Mouse (Mus musculus): ENCODE results near the gene Tead4. TPM values are rescaled to one million over a fixed set of nuclear protein-coding genes. Genes with fewer than 3 reads are reported as not detected.
"Not testable (repeated sequence)": the region's sequence is repeated elsewhere in the genome, so short reads cannot be mapped to it uniquely, and the experiment has no call there.

The Tead4 gene
- total and polyA plus RNA-seq, 3 experiments, result 0.05 TPM; not detected in 2

DNA sequence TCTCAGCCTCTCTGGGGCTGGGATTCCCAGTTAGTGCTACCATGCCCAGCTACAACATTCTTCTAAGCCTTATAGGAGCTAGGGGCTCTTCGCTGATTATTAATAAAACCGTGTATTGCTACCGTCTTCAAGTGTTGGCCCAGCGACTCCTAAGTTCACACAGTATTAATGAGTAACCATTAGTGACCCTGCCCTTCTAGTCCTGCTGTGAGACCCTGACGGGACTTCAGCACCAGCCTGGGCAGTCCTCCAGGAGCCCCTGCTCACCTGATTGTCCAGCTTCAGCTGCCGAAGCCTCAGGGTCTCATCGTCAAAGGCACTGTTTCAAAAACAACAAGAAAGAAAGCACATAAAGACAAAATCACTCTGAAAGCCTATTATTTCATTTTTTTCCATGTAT lies 36.8 kb upstream of the Tead4 start:
- no peak for DNase-seq (ENCODE audit: low spot score)

DNA sequence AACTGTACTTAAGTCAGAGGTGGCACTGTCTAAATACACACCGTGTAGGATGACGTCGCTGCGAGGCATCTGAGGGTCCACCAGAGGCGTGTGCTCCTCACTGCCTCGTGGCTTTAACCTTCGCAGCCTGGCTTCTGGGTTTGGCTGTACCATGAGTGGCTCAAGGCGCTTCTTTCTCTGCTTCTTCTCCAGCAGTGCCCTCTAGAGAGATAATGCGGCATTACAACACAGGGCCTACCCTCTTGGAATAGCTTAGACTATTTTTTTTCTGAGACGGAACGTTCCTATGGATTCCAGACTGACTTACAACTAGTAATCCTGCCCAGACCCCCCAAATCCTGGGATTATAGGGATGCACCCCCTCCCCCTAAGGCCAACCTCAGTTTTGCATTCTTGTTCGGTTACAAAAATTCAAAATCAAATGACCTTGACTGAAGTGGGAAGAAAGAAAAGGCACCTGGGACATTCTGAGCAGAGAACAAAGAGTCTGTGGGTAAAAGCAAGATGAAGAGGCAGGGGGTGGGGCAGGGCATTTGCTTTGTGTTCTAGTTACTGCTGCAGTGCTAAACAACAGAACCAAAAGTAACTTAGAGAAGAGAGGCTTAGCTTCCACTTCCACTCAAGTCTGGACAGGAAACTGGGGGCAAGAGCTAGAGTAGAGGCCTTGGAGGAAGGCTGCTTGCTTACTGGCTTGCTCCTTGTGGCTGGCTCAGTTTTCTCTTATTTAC lies 33.9 kb upstream of the Tead4 start:
- Histone ChIP-seq H3K4me3 (ENCODE audit: low read depth, low read length) (no peak overlapping the region), H3K27me3 (ENCODE audit: insufficient read depth, low read length) (no peaks in the 10 kb centered on the region), H3K9me3 (replicated peaks) (no peaks in the 10 kb centered on the region), H3K36me3 (replicated peaks) (peaks cover 56% of the 10 kb centered on the region), H3K4me1 (ENCODE audit: insufficient read depth, low read depth, low read length) (peaks cover 4% of the 10 kb centered on the region)
- DNase-seq (ENCODE audit: low spot score), result peak; percentile 30
- TF ChIP-seq GATA2 (IDR thresholded peaks at IDR 0.05; ENCODE audit: borderline replicate concordance, low read depth, low read length) (no peak), CTCF (IDR thresholded peaks at IDR 0.05; ENCODE audit: low read depth, low read length) (peak; percentile 47; the same call in 1 of the 2 replicates)
- ATAC-seq (ENCODE audit: extremely low read depth, insufficient number of reproducible peaks, low FRiP score, poor library complexity, severe bottlenecking), result peak; percentile 74

More for the DNA sequence above, 36.8 kb upstream of the Tead4 start:
- Histone ChIP-seq H3K4me3 (ENCODE audit: low read depth, low read length) (no peak overlapping the region), H3K36me3 (replicated peaks) (peaks cover 59% of the 10 kb centered on the region), H3K9me3 (replicated peaks) (no peaks in the 10 kb centered on the region), H3K27me3 (ENCODE audit: insufficient read depth, low read length) (no peaks in the 10 kb centered on the region), H3K4me1 (ENCODE audit: insufficient read depth, low read depth, low read length) (peaks cover 8% of the 10 kb centered on the region)
- no peak for ATAC-seq (ENCODE audit: extremely low read depth, insufficient number of reproducible peaks, low FRiP score, poor library complexity, severe bottlenecking)
- no peak for TF ChIP-seq POLR2AphosphoS5 (IDR thresholded peaks at IDR 0.05; ENCODE audit: insufficient replicate concordance, low read depth, low read length)

DNA sequence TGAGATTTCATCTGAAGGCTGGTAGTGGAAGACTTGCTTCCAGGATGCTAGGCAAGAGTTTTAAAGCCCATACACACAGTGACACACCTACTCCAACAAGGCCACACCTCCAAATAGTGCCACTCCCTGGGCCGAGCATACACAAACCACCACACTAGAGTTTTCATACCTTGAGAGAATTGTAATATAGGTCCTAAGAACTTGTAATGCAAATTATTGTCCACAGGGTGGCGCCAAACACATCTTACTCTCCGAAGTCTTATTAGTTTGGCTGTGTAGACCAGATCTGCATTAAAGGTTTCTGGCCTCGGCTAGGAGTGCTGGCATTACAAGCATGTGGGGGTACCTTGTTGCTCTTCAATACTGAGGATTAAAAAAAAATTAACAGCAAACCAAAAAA lies 17.7 kb upstream of the Tead4 start:
- H3K4me3 ChIP-seq (ENCODE audit: low read depth, low read length), result no peak overlapping the region
- ATAC-seq (ENCODE audit: extremely low read depth, insufficient number of reproducible peaks, low FRiP score, poor library complexity, severe bottlenecking) (peak; percentile 79), DNase-seq (ENCODE audit: low spot score) (peak; percentile 8)
- H3K4me1 ChIP-seq (ENCODE audit: insufficient read depth, low read depth, low read length), result no peaks in the 10 kb centered on the region; the same call in 1 of the 2 replicates
- H3K36me3 ChIP-seq (replicated peaks), result peaks cover 24% of the 10 kb centered on the region
- TF ChIP-seq CTCF (IDR thresholded peaks at IDR 0.05; ENCODE audit: low read depth, low read length), result peak; percentile 56
- no peak for TF ChIP-seq GATA1 (IDR thresholded peaks at IDR 0.05; ENCODE audit: borderline replicate concordance, low read length)
- no peak for TF ChIP-seq GATA2 (IDR thresholded peaks at IDR 0.05; ENCODE audit: borderline replicate concordance, low read depth, low read length)
- peaks cover 3% of the 10 kb centered on the region for H3K9me3 ChIP-seq (replicated peaks)
- H3K27me3 ChIP-seq (ENCODE audit: insufficient read depth, low read length), result no peaks in the 10 kb centered on the region

DNA sequence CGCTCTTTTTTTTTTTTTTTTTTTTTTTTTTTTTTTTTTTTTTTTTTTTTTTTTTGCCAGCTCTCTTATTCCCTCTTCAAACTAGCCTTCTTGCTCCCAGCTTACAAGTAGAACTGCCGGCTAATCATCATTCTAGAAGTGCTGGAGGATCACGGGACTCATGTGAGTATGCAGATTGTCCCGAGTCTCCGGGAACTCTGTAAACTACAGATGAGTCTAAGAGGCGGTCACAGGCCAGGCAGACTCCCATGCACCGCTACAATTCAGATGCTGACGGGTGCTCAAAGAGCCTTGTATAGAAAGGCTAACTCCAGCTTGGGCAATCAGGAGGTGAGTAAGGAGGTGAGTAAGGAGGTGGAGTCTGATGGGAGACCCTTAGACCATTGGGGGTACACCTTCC lies 15.0 kb upstream of the Tead4 start:
- H3K4me3 ChIP-seq (ENCODE audit: low read depth, low read length), result no peak overlapping the region
- DNase-seq (ENCODE audit: low spot score), result no peak
- H3K36me3 ChIP-seq (replicated peaks), result no peaks in the 10 kb centered on the region
- TF ChIP-seq TAL1 (conservative IDR thresholded peaks at IDR 0.05; ENCODE audit: low read depth, low read length), result no peak
- TF ChIP-seq CTCF (IDR thresholded peaks at IDR 0.05; ENCODE audit: low read depth, low read length), result no peak
- no peak for TF ChIP-seq POLR2AphosphoS5 (IDR thresholded peaks at IDR 0.05; ENCODE audit: insufficient replicate concordance, low read depth, low read length)
- no peak for TF ChIP-seq GATA2 (IDR thresholded peaks at IDR 0.05; ENCODE audit: borderline replicate concordance, low read depth, low read length)
- no peak for TF ChIP-seq GATA1 (IDR thresholded peaks at IDR 0.05; ENCODE audit: borderline replicate concordance, low read length)
- H3K9me3 ChIP-seq (replicated peaks), result no peaks in the 10 kb centered on the region
- no peak for ATAC-seq (ENCODE audit: extremely low read depth, insufficient number of reproducible peaks, low FRiP score, poor library complexity, severe bottlenecking)
- no peaks in the 10 kb centered on the region for H3K27me3 ChIP-seq (ENCODE audit: insufficient read depth, low read length)
- no peaks in the 10 kb centered on the region; the same call in 1 of the 2 replicates for H3K4me1 ChIP-seq (ENCODE audit: insufficient read depth, low read depth, low read length)

DNA sequence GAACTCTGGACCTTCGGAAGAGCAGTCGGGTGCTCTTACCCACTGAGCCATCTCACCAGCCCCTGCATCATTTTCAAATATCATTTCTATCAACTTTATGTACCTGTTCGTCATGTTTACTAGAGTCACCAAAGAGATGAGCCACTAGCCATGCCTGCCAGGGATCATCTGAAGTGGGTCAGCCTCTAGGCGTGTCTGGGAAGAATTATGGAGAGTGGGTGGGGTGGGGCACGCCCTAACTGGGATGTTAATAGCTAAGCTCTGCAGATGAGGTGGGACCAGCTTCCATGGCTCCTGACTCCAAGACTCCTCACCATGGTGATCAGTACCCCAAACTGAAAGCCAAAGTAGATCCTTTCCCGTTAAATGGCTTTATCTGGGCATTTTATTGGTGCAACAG lies 14.2 kb upstream of the Tead4 start:
- Histone ChIP-seq H3K9me3 (replicated peaks) (no peaks in the 10 kb centered on the region), H3K4me3 (ENCODE audit: low read depth, low read length) (no peak overlapping the region), H3K4me1 (ENCODE audit: insufficient read depth, low read depth, low read length) (no peaks in the 10 kb centered on the region; the same call in 1 of the 2 replicates), H3K36me3 (replicated peaks) (no peaks in the 10 kb centered on the region), H3K27me3 (ENCODE audit: insufficient read depth, low read length) (no peaks in the 10 kb centered on the region)
- TF ChIP-seq GATA1 (IDR thresholded peaks at IDR 0.05; ENCODE audit: borderline replicate concordance, low read length) (no peak), CTCF (IDR thresholded peaks at IDR 0.05; ENCODE audit: low read depth, low read length) (no peak), TAL1 (conservative IDR thresholded peaks at IDR 0.05; ENCODE audit: low read depth, low read length) (no peak), GATA2 (IDR thresholded peaks at IDR 0.05; ENCODE audit: borderline replicate concordance, low read depth, low read length) (no peak)
- ATAC-seq (ENCODE audit: extremely low read depth, insufficient number of reproducible peaks, low FRiP score, poor library complexity, severe bottlenecking) (no peak), DNase-seq (ENCODE audit: low spot score) (no peak)

DNA sequence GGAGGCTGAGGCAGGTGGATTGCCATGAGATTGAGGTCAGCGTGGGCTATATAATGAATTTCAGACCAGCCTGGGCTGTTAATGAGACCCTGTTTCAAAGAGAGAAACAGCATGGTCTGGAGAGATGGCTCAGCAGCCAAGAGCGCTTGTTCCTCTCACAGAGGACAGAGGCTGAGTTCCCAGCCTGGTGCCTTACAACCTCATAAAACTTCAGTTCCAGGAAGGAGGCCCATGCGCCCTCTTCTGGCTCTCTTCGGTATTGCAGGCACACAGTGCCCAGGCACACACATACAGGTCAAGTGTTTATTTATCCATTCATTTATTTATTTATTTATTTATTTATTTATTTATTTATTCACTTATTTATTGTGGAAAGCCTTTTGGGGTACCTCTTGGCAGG lies 7.7 kb upstream of the Tead4 start:
- Histone ChIP-seq H3K4me3 (ENCODE audit: low read depth, low read length) (no peak overlapping the region), H3K36me3 (replicated peaks) (no peaks in the 10 kb centered on the region), H3K9me3 (replicated peaks) (no peaks in the 10 kb centered on the region; the same call in 1 of the 2 replicates), H3K27me3 (ENCODE audit: insufficient read depth, low read length) (no peaks in the 10 kb centered on the region), H3K4me1 (ENCODE audit: insufficient read depth, low read depth, low read length) (no peaks in the 10 kb centered on the region)
- DNase-seq (ENCODE audit: low spot score) (peak; percentile 24), ATAC-seq (ENCODE audit: extremely low read depth, insufficient number of reproducible peaks, low FRiP score, poor library complexity, severe bottlenecking) (peak; percentile 60; the same call in 1 of the 2 replicates)
- TF ChIP-seq CTCF (IDR thresholded peaks at IDR 0.05; ENCODE audit: low read depth, low read length) (peak; percentile 82), POLR2AphosphoS5 (IDR thresholded peaks at IDR 0.05; ENCODE audit: insufficient replicate concordance, low read depth, low read length) (no peak)

DNA sequence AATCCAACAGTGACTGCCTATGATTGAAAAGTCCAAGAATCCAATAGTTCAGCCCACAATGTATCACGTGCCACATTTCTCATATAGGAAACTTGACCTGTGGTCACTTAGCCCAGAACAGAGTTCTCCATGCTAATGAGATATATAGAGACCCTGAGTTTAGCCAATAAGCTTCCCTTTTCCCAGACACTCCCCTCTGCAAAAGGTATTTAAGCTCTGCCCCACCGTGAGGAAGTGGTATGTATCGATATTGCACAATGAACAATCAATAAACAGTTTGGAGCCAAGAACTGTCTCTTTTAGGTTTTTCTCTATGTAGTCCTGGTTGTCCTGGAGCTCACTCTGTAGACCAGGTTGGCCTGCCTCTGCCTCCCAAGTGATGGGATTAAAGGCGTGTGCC lies 4.2 kb upstream of the Tead4 start:
- Histone ChIP-seq H3K4me3 (ENCODE audit: low read depth, low read length) (no peak overlapping the region), H3K36me3 (replicated peaks) (no peaks in the 10 kb centered on the region), H3K9me3 (replicated peaks) (peaks cover 19% of the 10 kb centered on the region), H3K27me3 (ENCODE audit: insufficient read depth, low read length) (no peaks in the 10 kb centered on the region), H3K4me1 (ENCODE audit: insufficient read depth, low read depth, low read length) (no peaks in the 10 kb centered on the region)
- ATAC-seq (ENCODE audit: extremely low read depth, insufficient number of reproducible peaks, low FRiP score, poor library complexity, severe bottlenecking) (no peak), DNase-seq (ENCODE audit: low spot score) (no peak)
- TF ChIP-seq GATA1 (IDR thresholded peaks at IDR 0.05; ENCODE audit: borderline replicate concordance, low read length), result no peak
- TF ChIP-seq POLR2AphosphoS5 (IDR thresholded peaks at IDR 0.05; ENCODE audit: insufficient replicate concordance, low read depth, low read length), result no peak
- TF ChIP-seq CTCF (IDR thresholded peaks at IDR 0.05; ENCODE audit: low read depth, low read length), result no peak
- TF ChIP-seq TAL1 (conservative IDR thresholded peaks at IDR 0.05; ENCODE audit: low read depth, low read length), result no peak
- no peak for TF ChIP-seq GATA2 (IDR thresholded peaks at IDR 0.05; ENCODE audit: borderline replicate concordance, low read depth, low read length)

DNA sequence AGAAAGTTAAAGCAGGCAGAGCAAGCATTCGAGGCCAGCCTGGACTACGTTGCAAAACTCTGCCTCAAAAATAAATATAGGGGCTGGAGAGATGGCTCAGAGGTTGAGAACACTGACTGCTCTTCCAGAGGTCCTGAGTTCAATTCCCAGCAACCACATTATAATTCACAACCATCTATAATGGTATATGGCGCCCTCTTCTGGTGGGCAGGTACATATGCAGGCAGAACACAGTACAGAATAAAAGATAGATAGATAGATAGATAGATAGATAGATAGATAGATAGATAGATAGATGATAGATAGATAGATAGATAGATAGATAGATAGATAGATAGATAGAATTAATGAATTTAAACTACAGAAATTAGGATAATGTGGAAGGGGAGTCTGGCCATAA lies 2.0 kb upstream of the Tead4 start:
- peaks cover 32% of the 10 kb centered on the region for H3K9me3 ChIP-seq (replicated peaks)
- ATAC-seq (ENCODE audit: extremely low read depth, insufficient number of reproducible peaks, low FRiP score, poor library complexity, severe bottlenecking); H3K4me1 ChIP-seq (ENCODE audit: insufficient read depth, low read depth, low read length); H3K27me3 ChIP-seq (ENCODE audit: insufficient read depth, low read length); H3K36me3 ChIP-seq (replicated peaks); H3K4me3 ChIP-seq (ENCODE audit: low read depth, low read length); DNase-seq (ENCODE audit: low spot score): not testable (repeated sequence)

All from G1E (cell line).